Mouse (Mus musculus) MEL (cell line): ENCODE results near the gene Gm36864.

ENCODE experiments used
- ETS1 ChIP-seq: IDR thresholded peaks from 2 replicates; pipeline ENCODE4 v1.6.1; 2012; ENCODE audit warnings: low read depth, mild to moderate bottlenecking, inconsistent platforms, low read length, improper control_type of control experiment, moderate library complexity
- GATA1 ChIP-seq: IDR thresholded peaks from 2 replicates; pipeline ENCODE4 v1.6.1; 2011; ENCODE audit warnings: low read depth, low read length, improper control_type of control experiment
- KAT2A ChIP-seq: conservative IDR thresholded peaks from 2 replicates; pipeline ENCODE4 v1.6.1; 2012; ENCODE audit warnings: low read depth, low read length, improper control_type of control experiment, inconsistent platforms
- MYC ChIP-seq: IDR thresholded peaks from 2 replicates; pipeline ENCODE4 v1.6.1; 2011; ENCODE audit warnings: low read depth, mild to moderate bottlenecking, low read length, improper control_type of control experiment, moderate library complexity
- POLR2A ChIP-seq, 2 experiments: IDR thresholded peaks; 2 replicates each; pipeline ENCODE4 v1.6.1; 2011 to 2012; ENCODE audit warnings: low read length in 2 of 2, mild to moderate bottlenecking in 2 of 2, control low read depth in 1 of 2, improper control_type of control experiment in 1 of 2, low read depth in 1 of 2, moderate library complexity in 1 of 2; ENCODE audit not compliant: control insufficient read depth in 1 of 2, insufficient read depth in 1 of 2, poor library complexity in 1 of 2

- TF ChIP-seq KAT2A: no peak
- no peak for TF ChIP-seq GATA1
- TF ChIP-seq POLR2A (IDR thresholded peaks at IDR 0.05; ENCODE audit: control insufficient read depth in 1 of 2, insufficient read depth in 1 of 2, low read depth in 1 of 2, low read length in 2 of 2, poor library complexity in 1 of 2): no peak
- TF ChIP-seq ETS1: no peak
- no peak for TF ChIP-seq MYC
Observed at GRCm38 (mm10) chr7:44273446-44273845, 37.5 kb downstream of the Gm36864 start.
